Mouse (Mus musculus) embryonic facial prominence, embryonic 14.5 days (tissue): ENCODE measurements at regions not wholly inside any gene's neighbourhood (a gene's known extent, or its start where the extent isn't known, plus 50 kb on each side); places are given as distances from the start of the nearest gene placed in this dataset.
A peak's percentile ranks its signal among the peaks of the same experiment; 100 is the strongest.

Experiments
- ATAC-seq: fragments of 200-750 bp; cut with Nextera tagmentation; 2 replicates; pipeline ENCODE4 v1.8.0; 2017; ENCODE audit warnings: low read depth, moderate number of reproducible peaks, moderate TSS enrichment
- DNase-seq: peaks from one replicate; pipeline ENCODE4 v3.0.0-alpha.2; 2015; ENCODE audit warnings: low spot score
- H3K27ac ChIP-seq: fragments of 300-500 bp; sonication (generic); replicated peaks from 2 replicates; pipeline ENCODE4 v1.5.1; 2014; ENCODE audit warnings: low read depth, mild to moderate bottlenecking, low read length, moderate library complexity
- H3K27me3 ChIP-seq: fragments of 300-500 bp; sonication (generic); replicated peaks from 2 replicates; pipeline ENCODE4 v1.6.1; 2014; ENCODE audit warnings: low read length; ENCODE audit not compliant: control insufficient read depth, insufficient read depth
- H3K36me3 ChIP-seq: fragments of 300-500 bp; sonication (generic); 2 replicates; pipeline ENCODE4 v1.6.1; 2014; ENCODE audit warnings: low read length, mixed read lengths; ENCODE audit not compliant: control insufficient read depth, insufficient read depth
- H3K4me1 ChIP-seq: fragments of 300-500 bp; sonication (generic); 2 replicates; pipeline ENCODE4 v1.6.1; 2014; ENCODE audit warnings: antibody characterized with exemption, low read length; ENCODE audit not compliant: control insufficient read depth, insufficient read depth
- H3K4me2 ChIP-seq: fragments of 300-500 bp; sonication (generic); 2 replicates; pipeline ENCODE4 v1.6.1; 2014; ENCODE audit warnings: low read depth, mild to moderate bottlenecking, low read length, moderate library complexity, mixed read lengths
- H3K4me3 ChIP-seq: fragments of 300-500 bp; sonication (generic); 2 replicates; pipeline ENCODE4 v1.5.1; 2014; ENCODE audit warnings: low read depth, mild to moderate bottlenecking, low read length
- H3K9ac ChIP-seq: fragments of 300-500 bp; sonication (generic); 2 replicates; pipeline ENCODE4 v1.6.1; 2014; ENCODE audit warnings: low read depth, mild to moderate bottlenecking, low read length, moderate library complexity, mixed read lengths
- H3K9me3 ChIP-seq: fragments of 300-500 bp; sonication (generic); 2 replicates; pipeline ENCODE4 v1.6.1; 2016; ENCODE audit warnings: low read length; ENCODE audit not compliant: control insufficient read depth
- WGBS: fragments of 180-500 bp; shearing (Covaris S2); extraction: QIAGEN DNeasy Blood & Tissue Kit; methylation state at CpG from one replicate; pipeline ENCODE4 v1.1.7; 2014; 5-methylcytosine and 5-hydroxymethylcytosine counted together

DNA sequence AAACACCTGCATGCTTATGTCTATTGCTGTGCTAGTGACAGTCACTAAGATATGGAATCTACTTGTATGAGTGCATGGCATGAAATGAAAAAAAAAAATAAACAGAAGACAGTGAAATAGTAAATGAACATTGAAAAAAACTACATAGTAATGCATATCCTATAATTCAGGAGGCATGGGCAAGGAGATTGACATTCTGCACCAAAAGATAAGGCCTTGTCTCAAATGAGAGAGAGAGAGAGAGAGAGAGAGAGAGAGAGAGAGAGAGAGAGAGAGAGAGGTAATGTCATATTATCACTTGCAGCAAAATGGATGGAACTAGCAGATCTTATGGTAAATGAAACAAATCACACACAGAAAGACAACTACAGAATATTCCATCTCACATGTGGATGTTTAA lies 115.4 kb downstream of the Ube2e3 start:
- no peaks in the 10 kb centered on the region for H3K27me3 ChIP-seq
- DNase-seq (no peak), ATAC-seq (no peak)
- H3K9me3 ChIP-seq = no peaks in the 10 kb centered on the region
- no peak overlapping the region for H3K27ac ChIP-seq
- no peak overlapping the region for H3K4me2 ChIP-seq
- H3K36me3 ChIP-seq = no peaks in the 10 kb centered on the region
- H3K4me1 ChIP-seq = no peaks in the 10 kb centered on the region
- no peak overlapping the region for H3K9ac ChIP-seq
- no peak overlapping the region for H3K4me3 ChIP-seq

GRCm38 (mm10) chr2:78983944-78984498 lies 116.1 kb downstream of the Ube2e3 start:
- Histone ChIP-seq H3K27ac (no peak overlapping the region), H3K4me1 (no peaks in the 10 kb centered on the region), H3K27me3 (no peaks in the 10 kb centered on the region), H3K9ac (no peak overlapping the region), H3K4me3 (no peak overlapping the region), H3K4me2 (no peak overlapping the region), H3K9me3 (no peaks in the 10 kb centered on the region), H3K36me3 (no peaks in the 10 kb centered on the region)
- WGBS = 63% methylated on average over 5 of the region's 5 CpGs
- DNase-seq (no peak), ATAC-seq (no peak)

GRCm38 (mm10) chr2:78986984-78987383 lies 119.1 kb downstream of the Ube2e3 start:
- no peaks in the 10 kb centered on the region for H3K4me1 ChIP-seq
- no peaks in the 10 kb centered on the region for H3K27me3 ChIP-seq
- 60% methylated on average over 7 of the region's 7 CpGs for WGBS
- no peak overlapping the region for H3K27ac ChIP-seq
- no peak overlapping the region for H3K4me2 ChIP-seq
- no peaks in the 10 kb centered on the region for H3K36me3 ChIP-seq
- H3K9ac ChIP-seq = no peak overlapping the region
- H3K9me3 ChIP-seq = no peaks in the 10 kb centered on the region
- H3K4me3 ChIP-seq = no peak overlapping the region
- ATAC-seq (no peak), DNase-seq (peak; percentile 65)

DNA sequence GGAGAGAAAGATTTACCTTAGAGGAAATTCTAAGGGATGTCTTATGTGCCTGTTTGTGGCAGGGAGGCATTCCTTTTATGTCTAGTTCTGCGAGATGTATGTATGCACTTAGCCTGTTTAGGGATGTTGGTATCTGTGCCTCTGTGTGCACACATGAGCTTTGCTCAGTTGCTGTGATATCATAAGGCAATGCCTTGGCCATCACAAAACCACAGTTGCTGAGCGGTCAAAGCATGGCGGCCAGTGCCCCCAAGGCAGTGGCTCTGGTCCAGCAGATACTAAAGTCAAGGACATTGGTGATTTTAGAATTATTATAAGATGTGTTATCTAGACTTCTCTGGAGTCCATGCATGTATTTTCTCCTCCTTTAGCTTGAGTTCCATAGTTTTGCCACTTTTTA lies 119.5 kb downstream of the Ube2e3 start:
- Histone ChIP-seq H3K9me3 (no peaks in the 10 kb centered on the region), H3K36me3 (no peaks in the 10 kb centered on the region), H3K4me1 (no peaks in the 10 kb centered on the region), H3K9ac (no peak overlapping the region), H3K4me2 (no peak overlapping the region), H3K27me3 (no peaks in the 10 kb centered on the region), H3K27ac (no peak overlapping the region), H3K4me3 (no peak overlapping the region)
- ATAC-seq = no peak
- WGBS = 82% methylated on average over 3 of the region's 3 CpGs
- DNase-seq = no peak

DNA sequence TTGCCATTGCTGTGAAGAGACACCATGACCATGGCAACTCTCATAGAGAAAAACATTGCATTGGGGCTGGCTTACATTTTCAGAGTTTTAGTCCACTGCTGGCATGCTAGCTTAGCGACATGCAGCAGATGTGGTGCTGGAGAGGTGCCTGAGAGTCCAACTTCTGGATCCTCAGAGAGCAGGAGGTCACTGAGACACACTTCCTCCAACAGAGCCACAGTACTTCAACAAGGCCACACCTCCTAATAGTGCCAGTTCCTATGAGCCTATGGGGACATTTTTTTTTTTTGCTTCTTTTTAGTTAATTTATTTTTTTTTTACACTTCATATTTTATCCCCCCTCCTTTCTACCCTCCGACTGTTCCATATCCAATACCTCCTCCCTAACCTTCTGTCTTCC lies 120.3 kb downstream of the Ube2e3 start:
- Histone ChIP-seq H3K36me3 (no peaks in the 10 kb centered on the region), H3K4me3 (no peak overlapping the region), H3K9me3 (no peaks in the 10 kb centered on the region), H3K27ac (no peak overlapping the region), H3K9ac (no peak overlapping the region), H3K27me3 (no peaks in the 10 kb centered on the region), H3K4me2 (no peak overlapping the region), H3K4me1 (no peaks in the 10 kb centered on the region)
- no peak for ATAC-seq
- 74% methylated on average over 2 of the region's 2 CpGs for WGBS
- no peak for DNase-seq

GRCm38 (mm10) chr2:78994800-78995555 lies 127.1 kb downstream of the Ube2e3 start:
- Histone ChIP-seq H3K9ac (no peak overlapping the region), H3K36me3 (no peaks in the 10 kb centered on the region), H3K9me3 (no peaks in the 10 kb centered on the region), H3K4me3 (no peak overlapping the region), H3K4me1 (no peaks in the 10 kb centered on the region), H3K27ac (no peak overlapping the region), H3K4me2 (no peak overlapping the region), H3K27me3 (no peaks in the 10 kb centered on the region)
- no peak for DNase-seq
- 59% methylated on average over 3 of the region's 3 CpGs for WGBS
- no peak for ATAC-seq

- H3K9me3 ChIP-seq = no peaks in the 10 kb centered on the region
- DNase-seq = no peak
- no peak overlapping the region for H3K9ac ChIP-seq
- no peak overlapping the region for H3K27ac ChIP-seq
- no peak overlapping the region for H3K4me3 ChIP-seq
- 98% methylated on average over 8 of the region's 8 CpGs for WGBS
- no peak overlapping the region for H3K4me2 ChIP-seq
- no peaks in the 10 kb centered on the region for H3K4me1 ChIP-seq
- no peak for ATAC-seq
- no peaks in the 10 kb centered on the region for H3K27me3 ChIP-seq
- H3K36me3 ChIP-seq = no peaks in the 10 kb centered on the region
These were observed 130.7 kb downstream of the Ube2e3 start for GRCm38 (mm10) chr2:78998637-78999036.

- ATAC-seq = no peak
- no peak overlapping the region for H3K4me2 ChIP-seq
- no peak for DNase-seq
- 88% methylated on average over 4 of the region's 4 CpGs for WGBS
- H3K36me3 ChIP-seq = no peaks in the 10 kb centered on the region
- H3K4me1 ChIP-seq = no peaks in the 10 kb centered on the region
- H3K27ac ChIP-seq = no peak overlapping the region
- H3K9me3 ChIP-seq = no peaks in the 10 kb centered on the region
- H3K4me3 ChIP-seq = no peak overlapping the region
- no peaks in the 10 kb centered on the region for H3K27me3 ChIP-seq
- no peak overlapping the region for H3K9ac ChIP-seq
These were observed 131.5 kb downstream of the Ube2e3 start for GRCm38 (mm10) chr2:78999410-78999809.

- H3K4me3 ChIP-seq = no peak overlapping the region
- no peaks in the 10 kb centered on the region for H3K36me3 ChIP-seq
- no peaks in the 10 kb centered on the region for H3K9me3 ChIP-seq
- H3K27ac ChIP-seq = no peak overlapping the region
- DNase-seq (peak; percentile 60), ATAC-seq (no peak)
- 23% methylated on average over 1 of the region's 1 CpGs for WGBS
- H3K27me3 ChIP-seq = no peaks in the 10 kb centered on the region
- H3K9ac ChIP-seq = no peak overlapping the region
- no peaks in the 10 kb centered on the region; the same call in 1 of the 2 replicates for H3K4me1 ChIP-seq
- H3K4me2 ChIP-seq = no peak overlapping the region
These were observed 136.9 kb downstream of the Ube2e3 start for GRCm38 (mm10) chr2:79004862-79005261.
